Mouse (Mus musculus) left cerebral cortex, adult 2 months (tissue): Measurements from ENCODE around the gene Shank3. TPM values are rescaled to one million over a fixed set of nuclear protein-coding genes. Genes with fewer than 3 reads are reported as not detected.

Source experiments
- DNase-seq, 2 experiments: peaks; one replicate each; pipeline ENCODE4 v3.0.0; 2021 to 2022; ENCODE audit warnings: low spot score in 2 of 2, mixed read lengths in 1 of 2; ENCODE audit errors: extremely low spot score in 1 of 2
- H3K27ac ChIP-seq: fragments of 200-600 bp; 2 replicates; pipeline ENCODE4 v1.8.1; 2022
- H3K4me3 ChIP-seq: fragments of 200-600 bp; 2 replicates; pipeline ENCODE4 v1.8.1; 2022
- CTCF ChIP-seq: fragments of 200-600 bp; IDR thresholded peaks from 2 replicates; pipeline ENCODE4 v1.8.1; 2022; ENCODE audit warnings: antibody characterized with exemption, mild to moderate bottlenecking, moderate library complexity
- intact Hi-C: fragments of 180-260 bp; cut with DNase I; formaldehyde crosslinking; loops from one replicate; pipeline ENCODE4 v1.15.1; 2025
- total RNA-seq, 2 experiments: library from RNA; stranded (reverse); gene quantifications; 2 replicates each; pipeline ENCODE4 v1.2.3; 2021

Gene Shank3
- total RNA-seq, 2 experiments from 2014 or later, result 222 to 239 TPM

GRCm38 (mm10) chr15:89477806-89478205 lies 21.6 kb upstream of the Shank3 start:
- no peak for TF ChIP-seq CTCF
- intact Hi-C loops, result loop anchor here (2.0 kb wide), 1 partner anchor 21 kb away; the partner anchor contains the start of gene Shank3
- DNase-seq, result no peak

GRCm38 (mm10) chr15:89478622-89479021 lies 20.8 kb upstream of the Shank3 start:
- DNase-seq, result no peak
- Histone ChIP-seq H3K4me3 (no peak overlapping the region), H3K27ac (no peak overlapping the region)
- intact Hi-C loops, result no loop called here
- TF ChIP-seq CTCF, result no peak

More at GRCm38 (mm10) chr15:89477806-89478205, 21.6 kb upstream of the Shank3 start:
- Histone ChIP-seq H3K27ac (peak overlapping the region; percentile 41; the same call in 1 of the 2 replicates), H3K4me3 (no peak overlapping the region)

- no peak overlapping the region for H3K4me3 ChIP-seq
- TF ChIP-seq CTCF, result no peak
- intact Hi-C loops, result no loop called here
- no peak for DNase-seq
- peak overlapping the region; percentile 48; the same call in 1 of the 2 replicates for H3K27ac ChIP-seq
Observed at GRCm38 (mm10) chr15:89480584-89480983, 18.8 kb upstream of the Shank3 start.

- no peak for DNase-seq
- TF ChIP-seq CTCF, result no peak
- Histone ChIP-seq H3K27ac (no peak overlapping the region), H3K4me3 (no peak overlapping the region)
- intact Hi-C loops, result no loop called here
Observed at GRCm38 (mm10) chr15:89488182-89488581, 11.2 kb upstream of the Shank3 start.

GRCm38 (mm10) chr15:89488611-89489117 lies 10.8 kb upstream of the Shank3 start:
- no peak overlapping the region for H3K4me3 ChIP-seq
- intact Hi-C loops, result no loop called here
- H3K27ac ChIP-seq, result no peak overlapping the region
- no peak for DNase-seq
- TF ChIP-seq CTCF, result no peak

GRCm38 (mm10) chr15:89494970-89495369 lies 4.5 kb upstream of the Shank3 start:
- Histone ChIP-seq H3K4me3 (no peak overlapping the region), H3K27ac (no peak overlapping the region)
- DNase-seq, result no peak
- intact Hi-C loops, result loop anchor here (5.0 kb wide), 1 partner anchor 37 kb away; no protein-coding TSS in a partner anchor
- TF ChIP-seq CTCF, result peak; percentile 56

GRCm38 (mm10) chr15:89496131-89496530 lies 3.3 kb upstream of the Shank3 start:
- Histone ChIP-seq H3K4me3 (no peak overlapping the region), H3K27ac (peak overlapping the region; percentile 30; the same call in 1 of the 2 replicates)
- intact Hi-C loops, result loop anchor here (5.0 kb wide), 1 partner anchor 36 kb away; no protein-coding TSS in a partner anchor
- no peak for DNase-seq
- TF ChIP-seq CTCF, result no peak

- peak overlapping the region; percentile 96; the same call in 1 of the 2 replicates for H3K27ac ChIP-seq
- no peak overlapping the region for H3K4me3 ChIP-seq
- DNase-seq, result no peak
- TF ChIP-seq CTCF, result no peak
- intact Hi-C loops, result loop anchor here (5.0 kb wide), 1 partner anchor 35 kb away; no protein-coding TSS in a partner anchor
Observed at GRCm38 (mm10) chr15:89496841-89497240, 2.6 kb upstream of the Shank3 start.

- peak overlapping the region; percentile 96 for H3K27ac ChIP-seq
- intact Hi-C loops, result loop anchor here (1.0 to 5.0 kb wide), 3 partner anchors 21 to 43 kb away; partner anchors contain the start of gene Arsa
- no peak for DNase-seq
Observed at GRCm38 (mm10) chr15:89497391-89498048, 1.9 kb upstream of the Shank3 start.

GRCm38 (mm10) chr15:89498049-89498960 lies 1.1 kb upstream of the Shank3 start:
- intact Hi-C loops, result loop anchor here (1.0 to 5.0 kb wide), 3 partner anchors 22 to 44 kb away; partner anchors contain the start of gene Arsa

More at GRCm38 (mm10) chr15:89497391-89498048, 1.9 kb upstream of the Shank3 start:
- TF ChIP-seq CTCF, result no peak
- H3K4me3 ChIP-seq, result peak overlapping the region; percentile 81

GRCm38 (mm10) chr15:89499784-89500220 lies 379 bp downstream of the Shank3 start:
- intact Hi-C loops, result loop anchor here (2.0 to 5.0 kb wide), 3 partner anchors 17 to 32 kb away; partner anchors contain the start of gene Arsa
- H3K4me3 ChIP-seq, result peak overlapping the region; percentile 81
- peak overlapping the region; percentile 86 for H3K27ac ChIP-seq
- DNase-seq, result peak; percentile 67 to 76
- no peak for TF ChIP-seq CTCF

More at GRCm38 (mm10) chr15:89498049-89498960, 1.1 kb upstream of the Shank3 start:
- Histone ChIP-seq H3K4me3 (peak overlapping the region; percentile 81), H3K27ac (peak overlapping the region; percentile 96)
- DNase-seq, result peak; percentile 86
- TF ChIP-seq CTCF, result no peak; the same call in 1 of the 2 replicates
